Mouse (Mus musculus) heart, embryonic 12.5 days (tissue): ENCODE data around the gene Slc23a2. TPM values are rescaled to one million over a fixed set of nuclear protein-coding genes. Genes with fewer than 3 reads are reported as not detected.

ENCODE experiments used
- ATAC-seq: fragments of 200-750 bp; cut with Nextera tagmentation; 2 replicates; pipeline ENCODE4 v1.8.0; 2017; ENCODE audit warnings: moderate TSS enrichment, moderate library complexity; ENCODE audit not compliant: insufficient number of reproducible peaks, low FRiP score
- H3K27ac ChIP-seq: fragments of 300-500 bp; sonication (generic); 2 replicates; pipeline ENCODE4 v1.5.1; 2016; ENCODE audit warnings: mild to moderate bottlenecking, moderate library complexity; ENCODE audit not compliant: poor library complexity, severe bottlenecking
- H3K27me3 ChIP-seq: fragments of 300-500 bp; sonication (generic); replicated peaks from 2 replicates; pipeline ENCODE4 v1.6.1; 2016; ENCODE audit warnings: mild to moderate bottlenecking, moderate library complexity
- H3K36me3 ChIP-seq: fragments of 300-500 bp; sonication (generic); 2 replicates; pipeline ENCODE4 v1.6.1; 2016; ENCODE audit warnings: mild to moderate bottlenecking, moderate library complexity
- H3K4me1 ChIP-seq: fragments of 300-500 bp; sonication (generic); replicated peaks from 2 replicates; pipeline ENCODE4 v1.6.1; 2016; ENCODE audit warnings: mild to moderate bottlenecking
- H3K4me2 ChIP-seq: fragments of 300-500 bp; sonication (generic); 2 replicates; pipeline ENCODE4 v1.6.1; 2016; ENCODE audit warnings: mild to moderate bottlenecking, moderate library complexity
- H3K4me3 ChIP-seq: fragments of 300-500 bp; sonication (generic); 2 replicates; pipeline ENCODE4 v1.5.1; 2016; ENCODE audit warnings: mild to moderate bottlenecking
- H3K9ac ChIP-seq: fragments of 300-500 bp; sonication (generic); 2 replicates; pipeline ENCODE4 v1.6.1; 2016; ENCODE audit warnings: mild to moderate bottlenecking, moderate library complexity
- H3K9me3 ChIP-seq: fragments of 300-500 bp; sonication (generic); replicated peaks from 2 replicates; pipeline ENCODE4 v1.6.1; 2016; ENCODE audit warnings: mild to moderate bottlenecking, moderate library complexity
- WGBS: fragments of 180-500 bp; shearing (Covaris S2); methylation state at CpG from one replicate; pipeline ENCODE4 v1.1.7; 2016; 5-methylcytosine and 5-hydroxymethylcytosine counted together
- polyA plus RNA-seq: library from polyadenylated mRNA; unstranded; fragments of >200 nt; fragmentation: Nextera tagmentation; extraction: Ambion mirVana; gene quantifications from 2 replicates; pipeline ENCODE4 v1.2.1, GENCODE M21; 2016

The Slc23a2 gene
- polyA plus RNA-seq, 1 experiment from 2014 or later, result 12.1 TPM

DNA sequence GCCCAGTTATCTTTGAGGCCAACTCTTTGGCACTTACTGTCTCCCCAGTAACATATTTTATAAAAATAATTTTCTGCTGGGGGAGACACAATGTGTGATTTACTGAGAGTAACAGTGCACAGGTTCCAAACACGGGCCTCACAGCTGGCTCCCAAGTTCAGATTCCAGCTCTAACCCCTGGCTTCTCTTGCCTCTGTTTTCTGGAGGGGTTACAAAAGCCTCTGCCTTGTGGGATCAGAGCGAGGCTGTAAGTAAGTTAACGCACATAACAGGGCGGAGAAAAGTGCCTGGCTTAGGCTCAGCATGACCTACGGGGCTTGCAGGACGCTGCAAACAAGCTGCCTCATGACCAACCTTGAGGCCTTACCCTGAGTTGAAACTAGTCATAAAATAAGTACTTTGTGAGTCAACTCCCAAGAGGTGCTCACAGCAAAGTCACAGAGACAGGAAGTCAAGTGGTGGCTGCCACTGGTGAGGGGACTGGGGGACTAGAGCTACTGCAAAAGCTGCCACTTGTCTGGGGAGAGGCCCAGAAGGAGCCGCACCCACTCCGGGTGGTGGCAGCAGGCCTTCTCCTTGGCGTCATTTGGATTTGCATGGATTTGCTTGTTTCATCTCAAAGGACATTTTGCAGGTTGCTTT is 140.3 kb downstream of the Slc23a2 start:
- H3K4me1 ChIP-seq, result peaks cover 23% of the 10 kb centered on the region
- H3K9me3 ChIP-seq, result no peaks in the 10 kb centered on the region
- 71% methylated on average over 9 of the region's 9 CpGs for WGBS
- H3K27me3 ChIP-seq, result no peaks in the 10 kb centered on the region
- H3K27ac ChIP-seq, result no peak overlapping the region
- no peak for ATAC-seq
- no peak overlapping the region for H3K4me2 ChIP-seq
- no peak overlapping the region for H3K4me3 ChIP-seq
- no peak overlapping the region for H3K9ac ChIP-seq
- H3K36me3 ChIP-seq, result no peaks in the 10 kb centered on the region

DNA sequence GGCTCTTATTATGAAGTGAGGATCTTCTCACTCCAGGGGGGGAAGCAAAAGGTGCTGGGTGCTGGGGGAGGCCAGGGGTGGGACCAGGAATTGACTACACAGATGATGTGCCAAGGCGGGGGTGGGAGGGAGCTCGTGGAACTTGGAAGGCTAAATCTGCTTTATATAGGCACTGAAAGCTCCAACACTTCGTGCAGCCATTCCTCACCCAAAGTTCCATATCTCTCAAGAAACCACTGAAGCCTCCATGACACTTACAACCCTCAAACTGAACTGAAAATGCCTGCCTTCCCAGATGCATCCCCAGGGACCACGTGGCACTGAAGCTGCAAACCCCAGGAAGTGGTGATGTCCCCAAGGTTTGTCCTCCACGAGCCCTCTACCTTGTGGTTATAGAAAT is 141.0 kb downstream of the Slc23a2 start:
- H3K27me3 ChIP-seq, result no peaks in the 10 kb centered on the region
- peaks cover 23% of the 10 kb centered on the region for H3K4me1 ChIP-seq
- H3K4me3 ChIP-seq, result no peak overlapping the region
- H3K27ac ChIP-seq, result no peak overlapping the region
- H3K9me3 ChIP-seq, result no peaks in the 10 kb centered on the region
- no peak overlapping the region for H3K9ac ChIP-seq
- ATAC-seq, result no peak
- H3K4me2 ChIP-seq, result no peak overlapping the region
- 70% methylated on average over 5 of the region's 5 CpGs for WGBS
- no peaks in the 10 kb centered on the region for H3K36me3 ChIP-seq

Other genes starting within 250 kb of the Slc23a2 start
- gene Prnp, start 235.2 kb downstream of the Slc23a2 start, polyA plus RNA-seq, result 83.6 and 89.1 TPM in 2 replicates
- gene Prn, start 235.2 kb downstream of the Slc23a2 start, polyA plus RNA-seq, result 0.24 TPM in 1 of 2 replicates, not detected in the other
- 5.4 and 6.2 TPM in 2 replicates for gene Prnd, start 194.2 kb downstream of the Slc23a2 start, polyA plus RNA-seq
- 4.8 and 5.3 TPM in 2 replicates for gene Rassf2, start 114.8 kb downstream of the Slc23a2 start, polyA plus RNA-seq
- gene Tmem230, start 102.7 kb upstream of the Slc23a2 start, polyA plus RNA-seq, result 40.3 and 40.7 TPM in 2 replicates
- gene Pcna, start 108.2 kb upstream of the Slc23a2 start, polyA plus RNA-seq, result 172 and 177 TPM in 2 replicates
- gene Cds2, start 118.0 kb upstream of the Slc23a2 start, polyA plus RNA-seq, result 18.9 and 21.0 TPM in 2 replicates
- 1.5 and 2.0 TPM in 2 replicates for gene Prokr2, start 240.3 kb upstream of the Slc23a2 start, polyA plus RNA-seq